Mouse (Mus musculus) kidney, adult 8-10 months (tissue): ENCODE data around the gene Olfr1164.

Source experiments
- DNase-seq, 2 experiments: peaks; one replicate each; pipeline ENCODE4 v3.0.0; 2022

Olfr1164 gene

GRCm38 (mm10) chr2:88093866-88094265 is at the start of gene Olfr1164:
Gene Olfr1164 (minus strand): TSS chr2:88093966.
- no peak for DNase-seq

- DNase-seq, result no peak
Measured at GRCm38 (mm10) chr2:88128172-88128571, 34.4 kb upstream of the Olfr1164 start, which contains the start of gene Olfr1166. Gene Olfr1166 (minus strand): TSS chr2:88128272.

- DNase-seq, result no peak
Measured at GRCm38 (mm10) chr2:88071730-88072129, 22.0 kb downstream of the Olfr1164 start, which contains the start of gene Olfr1163. Gene Olfr1163 (minus strand): TSS chr2:88071830.

GRCm38 (mm10) chr2:88063587-88063986 is 30.2 kb downstream of the Olfr1164 start:
- DNase-seq, result no peak

GRCm38 (mm10) chr2:88051029-88051428 is 42.7 kb downstream of the Olfr1164 start, which contains the start of gene Olfr1162:
Gene Olfr1162 (minus strand): TSS chr2:88051129.
- DNase-seq, result no peak
